12 mouse cellular contexts compared by ENCODE assay signal in genomic region chr5:136759781-136760180, GRCm38 (mm10).
DNase-seq lines count a peak whose midpoint lies in the region; ATAC-seq and TF ChIP-seq lines count a peak whose summit lies in the region.
"Had no signal": no experiment of that assay in that cellular context is flagged by ENCODE, and none has a peak within 500 bp of the region (broad histone marks: within the 10 kb centered on the region; RNA-seq: fewer than 3 reads in every experiment).

No protein-coding gene starts in this region.

- no peak for TF ChIP-seq POLR2A in lung, adult 2 months (IDR thresholded peaks at IDR 0.05; ENCODE audit: borderline replicate concordance, extremely low read depth, low read depth, low read length)
- TF ChIP-seq POLR2A in olfactory bulb, adult 2 months (IDR thresholded peaks at IDR 0.05; ENCODE audit: insufficient read depth, low read depth, low read length): no peak

- H3K9me3 ChIP-seq in forebrain, postnatal 0 days (ENCODE audit: low read length): no peaks in the 10 kb centered on the region
- no peaks in the 10 kb centered on the region for H3K9me3 ChIP-seq in forebrain, embryonic 13.5 days (replicated peaks)
- no peaks in the 10 kb centered on the region for H3K9me3 ChIP-seq in G1E (replicated peaks)
- no peaks in the 10 kb centered on the region for H3K9me3 ChIP-seq in heart, embryonic 11.5 days (replicated peaks; ENCODE audit: control insufficient read depth, low read length)

- intact Hi-C loops in gastrocnemius, postnatal 14 days (cut with DNase I; ENCODE audit: low total_unique reads): loop anchor here (5.0 kb wide), 1 partner anchor 502 kb away; no protein-coding TSS in a partner anchor

- no peak overlapping the region for H3K4me2 ChIP-seq in forebrain, postnatal 0 days (ENCODE audit: low read depth)
- no peak overlapping the region for H3K4me2 ChIP-seq in forebrain, embryonic 13.5 days
- no peak overlapping the region for H3K4me2 ChIP-seq in heart, embryonic 11.5 days

- no peak overlapping the region for H3K27ac ChIP-seq in forebrain, postnatal 0 days (ENCODE audit: low read depth, low read length)
- H3K27ac ChIP-seq in forebrain, embryonic 13.5 days: no peak overlapping the region
- no peak overlapping the region for H3K27ac ChIP-seq in olfactory bulb, adult 2 months (ENCODE audit: insufficient read depth, low read depth, low read length)
- H3K27ac ChIP-seq in heart, embryonic 11.5 days (ENCODE audit: low read depth, low read length): no peak overlapping the region

- H3K27me3 ChIP-seq in forebrain, postnatal 0 days (ENCODE audit: insufficient read depth, low read length): no peaks in the 10 kb centered on the region
- H3K27me3 ChIP-seq in forebrain, embryonic 13.5 days: no peaks in the 10 kb centered on the region
- H3K27me3 ChIP-seq in G1E (ENCODE audit: insufficient read depth, low read length): no peaks in the 10 kb centered on the region
- H3K27me3 ChIP-seq in heart, embryonic 11.5 days (ENCODE audit: control insufficient read depth, insufficient read depth, low read length): no peaks in the 10 kb centered on the region

- H3K4me3 ChIP-seq in forebrain, postnatal 0 days (ENCODE audit: low read depth, low read length): no peak overlapping the region
- no peak overlapping the region for H3K4me3 ChIP-seq in forebrain, embryonic 13.5 days
- H3K4me3 ChIP-seq in lung, adult 2 months (replicated peaks; ENCODE audit: extremely low read depth, low read depth, low read length): no peak overlapping the region
- H3K4me3 ChIP-seq in G1E (ENCODE audit: low read depth, low read length): no peak overlapping the region
- no peak overlapping the region for H3K4me3 ChIP-seq in olfactory bulb, adult 2 months (ENCODE audit: insufficient read depth, low read depth, low read length)
- no peak overlapping the region for H3K4me3 ChIP-seq in heart, embryonic 11.5 days (ENCODE audit: low read depth, low read length)

- 46% methylated on average over 6 of the region's 6 CpGs for whole genome bisulfite sequencing in forebrain, postnatal 0 days
- WGBS in forebrain, embryonic 13.5 days: 51% methylated on average over 6 of the region's 6 CpGs
- 52% methylated on average over 6 of the region's 6 CpGs for WGBS in lung, adult 2 months
- 61% methylated on average over 6 of the region's 6 CpGs for WGBS in olfactory bulb, adult 2 months
- WGBS in heart, embryonic 11.5 days (ENCODE audit: insufficient replicate concordance): 48% methylated on average over 6 of the region's 6 CpGs

- H3K36me3 ChIP-seq in forebrain, postnatal 0 days (ENCODE audit: insufficient read depth): no peaks in the 10 kb centered on the region
- no peaks in the 10 kb centered on the region for H3K36me3 ChIP-seq in forebrain, embryonic 13.5 days (ENCODE audit: poor library complexity, severe bottlenecking)
- no peaks in the 10 kb centered on the region for H3K36me3 ChIP-seq in G1E (replicated peaks)
- H3K36me3 ChIP-seq in heart, embryonic 11.5 days (ENCODE audit: control insufficient read depth, insufficient read depth, low read length): no peaks in the 10 kb centered on the region

- no peak for ATAC-seq in forebrain, postnatal 0 days
- ATAC-seq in forebrain, embryonic 13.5 days: no peak
- ATAC-seq in G1E (ENCODE audit: extremely low read depth, insufficient number of reproducible peaks, low FRiP score, poor library complexity, severe bottlenecking): no peak
- ATAC-seq in heart, embryonic 11.5 days (replicated peaks; ENCODE audit: insufficient number of reproducible peaks, low FRiP score, low TSS enrichment): no peak
- ATAC-seq: forebrain, embryonic 14.5 days had no signal

- H3K4me1 ChIP-seq in forebrain, postnatal 0 days (ENCODE audit: insufficient read depth): no peaks in the 10 kb centered on the region
- H3K4me1 ChIP-seq in forebrain, embryonic 13.5 days: no peaks in the 10 kb centered on the region
- no peaks in the 10 kb centered on the region for H3K4me1 ChIP-seq in lung, adult 2 months (ENCODE audit: control insufficient read depth, insufficient read depth, low read length)
- no peaks in the 10 kb centered on the region for H3K4me1 ChIP-seq in G1E (ENCODE audit: insufficient read depth, low read depth, low read length)
- peaks cover 12% of the 10 kb centered on the region for H3K4me1 ChIP-seq in olfactory bulb, adult 2 months (ENCODE audit: control insufficient read depth, insufficient read depth, low read length)
- no peaks in the 10 kb centered on the region for H3K4me1 ChIP-seq in heart, embryonic 11.5 days (ENCODE audit: control insufficient read depth, insufficient read depth, low read length)

- peak; percentile 54 for TF ChIP-seq CTCF in forebrain, postnatal 0 days (IDR thresholded peaks at IDR 0.05; ENCODE audit: low read depth)
- TF ChIP-seq CTCF in lung, adult 2 months (IDR thresholded peaks at IDR 0.05; ENCODE audit: insufficient read depth, low read length): peak; percentile 46; the same call in 1 of the 2 replicates
- TF ChIP-seq CTCF in G1E (IDR thresholded peaks at IDR 0.05; ENCODE audit: low read depth, low read length): peak; percentile 46
- peak; percentile 44; the same call in 1 of the 2 replicates for TF ChIP-seq CTCF in olfactory bulb, adult 2 months (IDR thresholded peaks at IDR 0.05; ENCODE audit: insufficient read depth, low read depth, low read length)

- DNase-seq in forebrain, postnatal 0 days: no peak
- DNase-seq in lung, adult 2 months: no peak
- no peak for DNase-seq in lung, adult 18-20 months
- DNase-seq in G1E (ENCODE audit: low spot score): no peak
- no peak for DNase-seq in gastrocnemius, postnatal 14 days
- DNase-seq: adrenal gland, postnatal 10 days; kidney, adult 11 months; lung, postnatal 4 days had no signal

- no peak overlapping the region for H3K9ac ChIP-seq in forebrain, postnatal 0 days
- H3K9ac ChIP-seq in forebrain, embryonic 13.5 days: no peak overlapping the region
- no peak overlapping the region for H3K9ac ChIP-seq in heart, embryonic 11.5 days (ENCODE audit: low read depth, low read length)
